Mouse (Mus musculus) R1 (cell line): ENCODE results near the gene Hgd.

Experiments used
- DNase-seq: peaks from one replicate; pipeline ENCODE4 v3.0.0-alpha.2; 2018; ENCODE audit warnings: low read depth, low spot score

Gene Hgd

GRCm38 (mm10) chr16:37580651-37581050 is 698 bp downstream of the Hgd start:
- DNase-seq: no peak

GRCm38 (mm10) chr16:37581901-37582300 is 1.9 kb downstream of the Hgd start:
- no peak for DNase-seq

- no peak for DNase-seq
These were observed 3.4 kb downstream of the Hgd start for GRCm38 (mm10) chr16:37583306-37583705.

GRCm38 (mm10) chr16:37583801-37584200 is 3.8 kb downstream of the Hgd start:
- DNase-seq: no peak

DNA sequence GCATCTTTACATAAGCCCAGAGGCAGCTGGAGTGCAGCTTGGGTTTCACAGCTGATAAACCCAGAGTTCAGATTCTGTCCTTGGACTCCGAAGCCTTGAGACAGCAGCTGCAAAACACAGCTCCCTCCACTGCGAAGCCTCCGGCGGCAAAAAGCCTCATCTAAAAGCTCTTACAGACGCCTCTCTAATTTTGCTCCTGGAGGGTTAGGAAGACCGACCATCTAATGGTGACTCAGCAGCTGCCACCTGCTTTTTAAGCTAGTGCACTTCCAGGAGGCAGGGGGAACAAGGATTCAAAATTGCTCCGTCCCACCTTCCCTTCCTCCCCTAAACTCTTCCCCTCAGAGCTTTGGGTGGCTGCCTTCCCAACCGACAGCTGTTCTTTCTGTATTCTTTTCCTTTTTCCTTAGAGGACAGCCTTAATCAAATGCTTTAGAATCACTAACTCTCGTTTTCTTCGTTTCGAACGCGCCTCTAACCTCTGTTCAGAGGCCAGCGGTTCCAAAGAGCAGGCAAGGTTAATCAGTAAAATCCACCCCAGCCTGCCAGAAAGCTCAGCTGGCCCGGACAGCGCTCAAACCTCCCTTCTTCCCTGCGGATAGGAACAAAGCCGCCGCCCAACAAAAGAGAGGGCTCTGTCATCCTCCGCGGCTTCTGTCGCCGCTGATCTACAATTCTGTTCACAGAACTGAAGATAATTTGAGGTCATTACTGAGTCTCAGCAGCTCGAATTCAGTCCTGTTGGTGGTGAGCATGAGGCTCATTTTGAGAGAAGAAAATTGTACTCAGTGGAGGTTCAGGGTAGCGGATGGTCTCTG is 4.5 kb downstream of the Hgd start:
- DNase-seq: peak; percentile 54

DNA sequence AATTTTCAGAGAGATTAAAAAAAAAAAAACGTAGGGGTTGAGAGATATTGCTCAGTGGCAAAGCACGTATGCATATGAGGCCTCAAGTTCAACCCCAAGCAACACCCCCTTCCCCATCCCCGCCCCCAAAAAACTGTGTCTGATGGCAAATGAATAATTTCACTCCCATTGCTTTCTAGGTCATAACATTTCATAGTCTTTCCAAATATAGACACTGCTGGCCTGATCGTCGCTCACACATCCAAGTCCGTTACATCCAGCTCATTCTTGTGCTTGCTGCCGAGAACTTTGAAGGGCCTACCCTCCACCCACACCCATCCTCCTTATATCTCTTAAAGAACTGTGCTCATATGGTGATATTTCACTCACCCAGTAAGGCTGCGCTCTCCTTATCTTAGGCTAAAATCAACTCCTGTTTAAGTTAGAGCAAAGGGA is 5.2 kb downstream of the Hgd start:
- no peak for DNase-seq

- no peak for DNase-seq
These were observed 11.0 kb downstream of the Hgd start for GRCm38 (mm10) chr16:37590921-37591320.

- DNase-seq: no peak
These were observed 11.6 kb downstream of the Hgd start for GRCm38 (mm10) chr16:37591551-37591950.

- DNase-seq: no peak
These were observed 17.5 kb downstream of the Hgd start for GRCm38 (mm10) chr16:37597412-37597811.

- peak; percentile 8 for DNase-seq
These were observed 18.5 kb downstream of the Hgd start for GRCm38 (mm10) chr16:37598463-37598862.

- DNase-seq: no peak
These were observed 19.4 kb downstream of the Hgd start for GRCm38 (mm10) chr16:37599326-37599725.

- DNase-seq: no peak
These were observed 23.5 kb downstream of the Hgd start for GRCm38 (mm10) chr16:37603431-37603830.

GRCm38 (mm10) chr16:37604243-37604642 is 24.3 kb downstream of the Hgd start:
- DNase-seq: no peak

GRCm38 (mm10) chr16:37610333-37610732 is 30.4 kb downstream of the Hgd start:
- no peak for DNase-seq

- DNase-seq: no peak
These were observed 31.1 kb downstream of the Hgd start for GRCm38 (mm10) chr16:37611072-37611471.

GRCm38 (mm10) chr16:37612013-37612412 is 32.1 kb downstream of the Hgd start:
- DNase-seq: no peak

GRCm38 (mm10) chr16:37614540-37614939 is 34.6 kb downstream of the Hgd start:
- no peak for DNase-seq

GRCm38 (mm10) chr16:37615429-37615828 is 35.5 kb downstream of the Hgd start:
- no peak for DNase-seq

DNA sequence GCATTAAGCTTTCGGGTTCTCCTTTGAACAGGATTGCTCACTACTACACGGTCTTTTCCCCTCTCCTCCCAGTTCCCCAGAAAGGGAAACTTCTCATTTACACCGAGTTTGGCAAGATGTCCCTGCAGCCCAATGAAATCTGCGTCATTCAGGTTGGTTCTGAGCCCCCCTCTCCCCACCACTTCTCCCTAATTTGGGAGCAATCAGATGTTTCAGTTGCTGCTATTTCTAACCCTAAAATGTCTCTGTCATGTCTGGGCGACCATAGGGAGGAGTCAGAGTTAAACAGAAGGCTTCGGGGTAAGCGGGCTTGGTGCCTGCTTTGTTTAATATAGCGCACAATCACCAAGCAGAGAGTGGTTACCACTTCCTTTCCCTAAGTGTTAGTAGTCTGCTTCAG is 36.2 kb downstream of the Hgd start:
- DNase-seq: no peak

DNA sequence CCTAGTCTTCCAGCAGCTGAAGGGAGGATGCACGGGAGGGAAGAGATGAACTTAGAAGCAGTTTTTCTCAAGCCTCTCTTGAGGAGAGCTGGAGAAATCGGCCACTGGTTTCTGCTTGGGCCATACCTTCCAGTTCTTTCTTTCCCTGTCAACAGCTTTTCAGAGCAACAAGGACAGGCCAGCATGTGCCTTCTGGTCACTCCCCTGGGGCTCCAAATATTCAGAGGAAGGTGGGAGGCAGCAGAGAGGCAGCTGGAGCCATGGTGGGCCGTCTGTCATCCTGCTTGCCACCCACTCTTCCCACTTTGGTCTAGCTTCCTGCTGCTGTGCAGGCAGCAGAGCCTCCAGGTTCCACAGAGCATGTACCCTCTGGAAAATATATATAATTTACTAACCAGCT is 37.7 kb downstream of the Hgd start:
- DNase-seq: no peak

DNA sequence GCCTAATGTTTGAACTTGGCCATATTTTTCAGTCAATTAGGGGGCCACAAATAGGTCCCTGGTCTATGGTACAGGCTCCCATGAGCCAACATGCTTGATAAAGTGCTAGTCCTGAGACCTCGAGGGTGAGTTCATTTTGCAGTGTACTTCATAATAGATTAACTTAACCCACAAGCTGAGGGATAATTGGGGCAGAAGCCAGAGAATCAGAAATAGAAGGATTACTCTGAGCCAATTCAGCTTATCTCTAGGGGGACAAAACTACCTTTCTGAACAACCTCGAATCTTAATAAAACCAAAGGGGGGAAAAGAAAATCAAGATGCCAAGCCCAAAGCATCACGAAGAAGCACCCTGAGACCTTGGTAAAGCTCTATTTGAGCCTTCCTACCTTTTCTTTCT is 42.5 kb downstream of the Hgd start:
- DNase-seq: no peak

- DNase-seq: no peak
These were observed 43.0 kb downstream of the Hgd start for GRCm38 (mm10) chr16:37622919-37623318.

- DNase-seq: no peak
These were observed 46.5 kb downstream of the Hgd start for GRCm38 (mm10) chr16:37626388-37626949.
